Mouse (Mus musculus): Measurements from ENCODE around the gene H2afx.

- TF ChIP-seq CTCF (IDR thresholded peaks at IDR 0.05; ENCODE audit: extremely low read depth, insufficient read depth, low read length) = no peak
- no peak for TF ChIP-seq POLR2A (IDR thresholded peaks at IDR 0.05; ENCODE audit: extremely low read depth, insufficient read depth, low read length)
Measured at GRCm38 (mm10) chr9:44351396-44351795, 16.9 kb downstream of the H2afx start.

Measured in cortical plate, adult 2 months (tissue).